In the genomic region with DNA sequence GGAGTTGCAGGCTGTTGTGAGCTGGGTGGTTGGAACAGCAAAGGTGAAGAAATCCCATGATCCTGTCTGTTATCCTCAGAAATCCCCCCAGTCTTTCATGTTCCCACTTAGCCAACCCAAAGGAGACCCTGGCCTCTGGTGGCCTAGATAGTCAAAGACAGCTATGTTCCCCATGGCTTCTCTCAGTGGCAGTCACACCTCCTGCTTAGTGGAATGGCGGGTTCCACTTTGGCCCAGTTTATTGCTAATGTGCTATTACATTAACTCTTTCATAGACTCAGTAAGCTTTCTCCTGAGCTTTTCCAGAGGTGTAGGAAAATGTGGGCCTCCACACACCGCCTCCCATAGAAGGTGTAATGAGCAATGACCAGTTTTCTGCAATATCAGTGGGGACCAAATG, we compare ENCODE assay signal across 13 mouse cellular contexts. TPM values are rescaled to one million over a fixed set of nuclear protein-coding genes. Genes with fewer than 3 reads are reported as not detected.
DNase-seq lines count a peak whose midpoint lies in the region; ATAC-seq and TF ChIP-seq lines count a peak whose summit lies in the region.
"Had no signal": no experiment of that assay in that cellular context is flagged by ENCODE, and none has a peak within 500 bp of the region (broad histone marks: within the 10 kb centered on the region; RNA-seq: fewer than 3 reads in every experiment).

No protein-coding gene starts in this region.

- TF ChIP-seq CTCF in stomach, postnatal 0 days (IDR thresholded peaks at IDR 0.05; ENCODE audit: low read depth): 0 out of 2 replicates have a peak, but pooled peaks have one; percentile 9

- peak overlapping the region; percentile 90 for H3K27ac ChIP-seq in heart, embryonic 12.5 days (ENCODE audit: poor library complexity, severe bottlenecking)
- peak overlapping the region; percentile 83 for H3K27ac ChIP-seq in midbrain, embryonic 13.5 days
- no peak overlapping the region for H3K27ac ChIP-seq in midbrain, embryonic 16.5 days (ENCODE audit: low read length)
- peak overlapping the region; percentile 84 for H3K27ac ChIP-seq in heart, embryonic 16.5 days (ENCODE audit: low read length)
- no peak overlapping the region for H3K27ac ChIP-seq in stomach, postnatal 0 days (replicated peaks)
- H3K27ac ChIP-seq: layer of hippocampus, adult 2 months; liver, embryonic 12.5 days had no signal

- H3K4me3 ChIP-seq in heart, embryonic 12.5 days: no peak overlapping the region
- H3K4me3 ChIP-seq in midbrain, embryonic 13.5 days (replicated peaks): no peak overlapping the region
- H3K4me3 ChIP-seq in midbrain, embryonic 16.5 days (ENCODE audit: low read depth, low read length): no peak overlapping the region
- H3K4me3 ChIP-seq in heart, embryonic 16.5 days (ENCODE audit: low read length): no peak overlapping the region
- H3K4me3 ChIP-seq in stomach, postnatal 0 days (ENCODE audit: low read depth, low read length): no peak overlapping the region
- H3K4me3 ChIP-seq: layer of hippocampus, adult 2 months; liver, embryonic 12.5 days had no signal

- 63% methylated on average over 2 of the region's 2 CpGs for WGBS in heart, embryonic 12.5 days
- 75% methylated on average over 2 of the region's 2 CpGs for WGBS in midbrain, embryonic 13.5 days
- WGBS in midbrain, embryonic 16.5 days: 79% methylated on average over 2 of the region's 2 CpGs
- WGBS in heart, embryonic 16.5 days: 55% methylated on average over 2 of the region's 2 CpGs
- WGBS in stomach, postnatal 0 days: 66% methylated on average over 2 of the region's 2 CpGs

- peaks cover 38% of the 10 kb centered on the region for H3K4me1 ChIP-seq in heart, embryonic 12.5 days (replicated peaks)
- peaks cover 29% of the 10 kb centered on the region for H3K4me1 ChIP-seq in midbrain, embryonic 13.5 days (replicated peaks)
- peaks cover 11% of the 10 kb centered on the region for H3K4me1 ChIP-seq in midbrain, embryonic 16.5 days (ENCODE audit: control insufficient read depth, insufficient read depth, low read length)
- peaks cover 33% of the 10 kb centered on the region for H3K4me1 ChIP-seq in heart, embryonic 16.5 days (ENCODE audit: control insufficient read depth, insufficient read depth, low read length)
- no peaks in the 10 kb centered on the region for H3K4me1 ChIP-seq in stomach, postnatal 0 days (replicated peaks; ENCODE audit: control insufficient read depth, insufficient read depth)

- ATAC-seq in heart, embryonic 12.5 days (ENCODE audit: insufficient number of reproducible peaks, low FRiP score): no peak
- no peak for ATAC-seq in midbrain, embryonic 13.5 days
- no peak for ATAC-seq in midbrain, embryonic 16.5 days
- ATAC-seq in heart, embryonic 16.5 days (replicated peaks; ENCODE audit: extremely low read depth, insufficient read depth, low FRiP score): no peak
- no peak for ATAC-seq in stomach, postnatal 0 days (ENCODE audit: low FRiP score, low TSS enrichment)
- ATAC-seq: liver, embryonic 12.5 days had no signal

- TF ChIP-seq EP300 in stomach, postnatal 0 days (optimal IDR thresholded peaks at IDR 0.05): no peak

- intact Hi-C loops in heart, postnatal 25 days (cut with DNase I): no loop called here

- H3K36me3 ChIP-seq in heart, embryonic 12.5 days: no peaks in the 10 kb centered on the region
- H3K36me3 ChIP-seq in midbrain, embryonic 13.5 days: no peaks in the 10 kb centered on the region
- no peaks in the 10 kb centered on the region for H3K36me3 ChIP-seq in midbrain, embryonic 16.5 days (ENCODE audit: control insufficient read depth, insufficient read depth, low read length)
- no peaks in the 10 kb centered on the region for H3K36me3 ChIP-seq in heart, embryonic 16.5 days (ENCODE audit: control insufficient read depth, insufficient read depth)
- H3K36me3 ChIP-seq in stomach, postnatal 0 days (ENCODE audit: control insufficient read depth, insufficient read depth, low read length): no peaks in the 10 kb centered on the region
- H3K36me3 ChIP-seq: liver, embryonic 12.5 days had no signal

- peak overlapping the region; percentile 28 for H3K4me2 ChIP-seq in heart, embryonic 12.5 days
- no peak overlapping the region for H3K4me2 ChIP-seq in midbrain, embryonic 13.5 days (replicated peaks)
- H3K4me2 ChIP-seq in midbrain, embryonic 16.5 days (ENCODE audit: low read length): no peak overlapping the region
- peak overlapping the region; percentile 49; the same call in 1 of the 2 replicates for H3K4me2 ChIP-seq in heart, embryonic 16.5 days (ENCODE audit: low read depth, low read length)
- no peak overlapping the region for H3K4me2 ChIP-seq in stomach, postnatal 0 days (replicated peaks; ENCODE audit: low read depth)
- H3K4me2 ChIP-seq: liver, embryonic 12.5 days had no signal

- H3K9me3 ChIP-seq in heart, embryonic 12.5 days (replicated peaks): no peaks in the 10 kb centered on the region
- no peaks in the 10 kb centered on the region for H3K9me3 ChIP-seq in midbrain, embryonic 13.5 days
- H3K9me3 ChIP-seq in midbrain, embryonic 16.5 days (replicated peaks; ENCODE audit: control insufficient read depth, low read length, poor library complexity, severe bottlenecking): no peaks in the 10 kb centered on the region
- no peaks in the 10 kb centered on the region for H3K9me3 ChIP-seq in heart, embryonic 16.5 days (replicated peaks; ENCODE audit: control insufficient read depth, low read length)
- H3K9me3 ChIP-seq in stomach, postnatal 0 days (ENCODE audit: control insufficient read depth, low read length): no peaks in the 10 kb centered on the region
- H3K9me3 ChIP-seq: liver, embryonic 12.5 days had no signal

- no peak overlapping the region for H3K9ac ChIP-seq in heart, embryonic 12.5 days
- H3K9ac ChIP-seq in midbrain, embryonic 13.5 days (replicated peaks): no peak overlapping the region
- H3K9ac ChIP-seq in midbrain, embryonic 16.5 days (ENCODE audit: low read depth, low read length): no peak overlapping the region
- H3K9ac ChIP-seq in heart, embryonic 16.5 days (ENCODE audit: low read length): no peak overlapping the region
- no peak overlapping the region for H3K9ac ChIP-seq in stomach, postnatal 0 days (ENCODE audit: low read length)
- H3K9ac ChIP-seq: liver, embryonic 12.5 days had no signal

- no peaks in the 10 kb centered on the region for H3K27me3 ChIP-seq in heart, embryonic 12.5 days (replicated peaks)
- H3K27me3 ChIP-seq in midbrain, embryonic 13.5 days: 0 out of 2 replicates have a peak, but pooled peaks cover 2% of the 10 kb centered on the region
- H3K27me3 ChIP-seq in midbrain, embryonic 16.5 days (ENCODE audit: control insufficient read depth, insufficient read depth, low read depth, low read length): no peaks in the 10 kb centered on the region
- H3K27me3 ChIP-seq in heart, embryonic 16.5 days (ENCODE audit: control insufficient read depth, insufficient read depth, low read length): no peaks in the 10 kb centered on the region
- no peaks in the 10 kb centered on the region for H3K27me3 ChIP-seq in stomach, postnatal 0 days (ENCODE audit: control insufficient read depth, insufficient read depth, low read length)

- no peak for DNase-seq in heart, postnatal 25 days (ENCODE audit: low spot score)
- no peak for DNase-seq in stomach, postnatal 0 days (ENCODE audit: low spot score)
- no peak for DNase-seq in cerebellum, adult 9-10 months
- DNase-seq: adrenal gland, adult 8-10 months; right cerebral cortex, adult 18-20 months; thymus, postnatal 14 days had no signal

RNA-seq across cellular contexts. Expression of gene Xcl1, which starts 39.5 kb away (rescaled TPM):
- not detected in 2 replicates for polyA plus RNA-seq in heart, embryonic 12.5 days (2016; fragmentation: Nextera tagmentation; extraction: Ambion mirVana)
- not detected for total RNA-seq in heart, postnatal 25 days (2021)
- polyA plus RNA-seq in midbrain, embryonic 13.5 days (2015; fragmentation: Nextera tagmentation; extraction: Ambion mirVana): not detected in 2 replicates
- polyA plus RNA-seq in midbrain, embryonic 16.5 days (2015; fragmentation: Nextera tagmentation; extraction: Ambion mirVana): not detected in 2 replicates
- polyA plus RNA-seq in heart, embryonic 16.5 days (2015; fragmentation: Nextera tagmentation; extraction: Ambion mirVana): 1.9 and 2.9 TPM in 2 replicates
- polyA plus RNA-seq in stomach, postnatal 0 days (2015; fragmentation: Nextera tagmentation; extraction: Ambion mirVana): 0.33 TPM in 1 of 2 replicates, not detected in the other
- total RNA-seq: layer of hippocampus, adult 2 months; left cerebral cortex, postnatal 14 days had no signal
- polyA plus RNA-seq: liver, embryonic 12.5 days had no signal

Comparison
In these comparisons a context has a peak if more than half of its experiments do, and no peak if none do; other contexts are left out.
1. H3K27ac ChIP-seq: peak in heart, embryonic 12.5 days (single experiment), midbrain, embryonic 13.5 days (single experiment) and heart, embryonic 16.5 days (single experiment); none in midbrain, embryonic 16.5 days (single experiment) and stomach, postnatal 0 days (single experiment).
2. H3K4me2 ChIP-seq: peak in heart, embryonic 12.5 days (single experiment) and heart, embryonic 16.5 days (single experiment); none in midbrain, embryonic 13.5 days (single experiment), midbrain, embryonic 16.5 days (single experiment) and stomach, postnatal 0 days (single experiment).